ENCODE assay signal across 21 mouse cellular contexts in genomic region chrX:52288792-52289191, GRCm38 (mm10).
DNase-seq lines count a peak whose midpoint lies in the region; ATAC-seq and TF ChIP-seq lines count a peak whose summit lies in the region.
"Had no signal": no experiment of that assay in that cellular context is flagged by ENCODE, and none has a peak within 500 bp of the region (broad histone marks: within the 10 kb centered on the region; RNA-seq: fewer than 3 reads in every experiment).

No protein-coding gene starts in this region.

- no peak overlapping the region for H3K4me3 ChIP-seq in heart, embryonic 15.5 days
- no peak overlapping the region for H3K4me3 ChIP-seq in forebrain, embryonic 12.5 days (replicated peaks)
- no peak overlapping the region for H3K4me3 ChIP-seq in forebrain, embryonic 16.5 days (replicated peaks; ENCODE audit: low read length)
- no peak overlapping the region for H3K4me3 ChIP-seq in gastrocnemius, adult 2 months
- H3K4me3 ChIP-seq: embryonic facial prominence, embryonic 12.5 days; heart, embryonic 10.5 days; hindbrain, embryonic 15.5 days had no signal

- no peaks in the 10 kb centered on the region for H3K36me3 ChIP-seq in heart, embryonic 15.5 days
- H3K36me3 ChIP-seq in forebrain, embryonic 12.5 days (replicated peaks) = no peaks in the 10 kb centered on the region
- no peaks in the 10 kb centered on the region for H3K36me3 ChIP-seq in forebrain, embryonic 16.5 days (ENCODE audit: control insufficient read depth, insufficient read depth)
- H3K36me3 ChIP-seq: embryonic facial prominence, embryonic 12.5 days; G1E; heart, embryonic 10.5 days; hindbrain, embryonic 15.5 days had no signal

- intact Hi-C loops in heart, postnatal 14 days (cut with DNase I) = loop anchor here (10.0 kb wide), 1 partner anchor 124 kb away; the partner anchor contains the start of gene Gpc4
- intact Hi-C loops in gastrocnemius, adult 2 months (cut with DNase I) = no loop called here

- no peaks in the 10 kb centered on the region for H3K27me3 ChIP-seq in heart, embryonic 15.5 days
- H3K27me3 ChIP-seq in forebrain, embryonic 12.5 days = 0 out of 2 replicates have a peak, but pooled peaks cover 4% of the 10 kb centered on the region
- H3K27me3 ChIP-seq in forebrain, embryonic 16.5 days (replicated peaks; ENCODE audit: control insufficient read depth, insufficient read depth, low read length) = no peaks in the 10 kb centered on the region
- H3K27me3 ChIP-seq: embryonic facial prominence, embryonic 12.5 days; hindbrain, embryonic 15.5 days had no signal

- no peak overlapping the region for H3K4me2 ChIP-seq in heart, embryonic 15.5 days
- no peak overlapping the region for H3K4me2 ChIP-seq in forebrain, embryonic 12.5 days
- no peak overlapping the region for H3K4me2 ChIP-seq in forebrain, embryonic 16.5 days (ENCODE audit: low read length)
- H3K4me2 ChIP-seq: embryonic facial prominence, embryonic 12.5 days; hindbrain, embryonic 15.5 days had no signal

- no peaks in the 10 kb centered on the region for H3K9me3 ChIP-seq in heart, embryonic 15.5 days (replicated peaks)
- H3K9me3 ChIP-seq in forebrain, embryonic 12.5 days = no peaks in the 10 kb centered on the region
- H3K9me3 ChIP-seq in forebrain, embryonic 16.5 days (ENCODE audit: control insufficient read depth, low read length) = no peaks in the 10 kb centered on the region
- H3K9me3 ChIP-seq: embryonic facial prominence, embryonic 12.5 days; G1E; heart, embryonic 10.5 days; hindbrain, embryonic 15.5 days had no signal

- 29% methylated on average over 1 of the region's 1 CpGs for WGBS in heart, embryonic 15.5 days
- 11% methylated on average over 1 of the region's 1 CpGs for WGBS in forebrain, embryonic 12.5 days
- 12% methylated on average over 1 of the region's 1 CpGs for WGBS in forebrain, embryonic 16.5 days

- no peak for ATAC-seq in heart, embryonic 15.5 days (replicated peaks; ENCODE audit: insufficient number of reproducible peaks, insufficient read depth, low FRiP score, low read depth)
- ATAC-seq in forebrain, embryonic 12.5 days (ENCODE audit: low FRiP score) = peak; percentile 46; the same call in 1 of the 2 replicates
- ATAC-seq in forebrain, embryonic 16.5 days = peak; percentile 23; the same call in 1 of the 2 replicates
- no peak for ATAC-seq in CD4-positive, CD25-positive, alpha-beta regulatory T cell, adult 4 months
- ATAC-seq: activated CD4-positive, CD25-positive, alpha-beta regulatory T cell, adult 4 months; intestine, embryonic 16.5 days had no signal

- peak overlapping the region; percentile 20; the same call in 1 of the 2 replicates for H3K27ac ChIP-seq in heart, embryonic 15.5 days
- no peak overlapping the region for H3K27ac ChIP-seq in forebrain, embryonic 12.5 days
- H3K27ac ChIP-seq in forebrain, embryonic 16.5 days (ENCODE audit: low read length) = no peak overlapping the region
- H3K27ac ChIP-seq in gastrocnemius, adult 2 months = no peak overlapping the region
- H3K27ac ChIP-seq: embryonic facial prominence, embryonic 12.5 days; heart, embryonic 10.5 days; hindbrain, embryonic 15.5 days had no signal

- no peak for TF ChIP-seq CTCF in gastrocnemius, adult 2 months (IDR thresholded peaks at IDR 0.05)

- no peak overlapping the region for H3K9ac ChIP-seq in heart, embryonic 15.5 days
- H3K9ac ChIP-seq in forebrain, embryonic 12.5 days = no peak overlapping the region
- H3K9ac ChIP-seq in forebrain, embryonic 16.5 days (replicated peaks; ENCODE audit: low read depth, low read length) = no peak overlapping the region
- H3K9ac ChIP-seq: embryonic facial prominence, embryonic 12.5 days; hindbrain, embryonic 15.5 days had no signal

- peaks cover 7% of the 10 kb centered on the region; the same call in 1 of the 2 replicates for H3K4me1 ChIP-seq in heart, embryonic 15.5 days (replicated peaks)
- H3K4me1 ChIP-seq in forebrain, embryonic 12.5 days = peaks cover 2% of the 10 kb centered on the region; the same call in 1 of the 2 replicates
- H3K4me1 ChIP-seq in forebrain, embryonic 16.5 days (replicated peaks; ENCODE audit: control insufficient read depth, insufficient read depth, low read length) = peaks cover 8% of the 10 kb centered on the region
- H3K4me1 ChIP-seq: embryonic facial prominence, embryonic 12.5 days; heart, embryonic 10.5 days; hindbrain, embryonic 15.5 days had no signal

- no peak for DNase-seq in heart, postnatal 14 days
- DNase-seq in ZHBTc4 (ENCODE audit: low read depth, low spot score) = peak; percentile 21
- DNase-seq in gastrocnemius, adult 2 months = no peak
- DNase-seq in left cerebral cortex, adult 18-20 months (ENCODE audit: low spot score in 2 of 2) = no peak
- DNase-seq: adrenal gland, postnatal 14 days; cerebellum, adult 9-10 months; cerebellum, postnatal 25 days; gastrocnemius, postnatal 25 days; heart, adult 18-20 months; heart, postnatal 36 days; kidney, adult 2 months had no signal

Comparison
In these comparisons a context has a peak if more than half of its experiments do, and no peak if none do; other contexts are left out.
1. ATAC-seq: peak in forebrain, embryonic 12.5 days (single experiment) and forebrain, embryonic 16.5 days (single experiment); none in heart, embryonic 15.5 days (single experiment) and CD4-positive, CD25-positive, alpha-beta regulatory T cell, adult 4 months (single experiment).